Mouse (Mus musculus): ENCODE results near the gene Emc9. TPM values are rescaled to one million over a fixed set of nuclear protein-coding genes. Genes with fewer than 3 reads are reported as not detected.

The Emc9 gene
- polyA plus RNA-seq, 1 experiment, result 92.8 TPM

- DNase-seq, result no peak
- no peak overlapping the region for H3K4me3 ChIP-seq (replicated peaks; ENCODE audit: insufficient read depth, low read depth, low read length)
- no peaks in the 10 kb centered on the region for H3K27me3 ChIP-seq (ENCODE audit: control insufficient read depth, insufficient read depth, low read length)
- H3K4me1 ChIP-seq (ENCODE audit: control insufficient read depth, insufficient read depth, low read length), result no peaks in the 10 kb centered on the region
- WGBS, result 82% methylated on average over 3 of the region's 3 CpGs
- TF ChIP-seq CTCF (IDR thresholded peaks at IDR 0.05; ENCODE audit: borderline replicate concordance, insufficient read depth, low read depth, low read length) (no peak), POLR2A (IDR thresholded peaks at IDR 0.05; ENCODE audit: borderline replicate concordance, insufficient read depth, low read length) (no peak)
- H3K27ac ChIP-seq (ENCODE audit: insufficient read depth, low read length), result no peak overlapping the region
Observed at GRCm38 (mm10) chr14:55555788-55556187, 29.3 kb downstream of the Emc9 start.

DNA sequence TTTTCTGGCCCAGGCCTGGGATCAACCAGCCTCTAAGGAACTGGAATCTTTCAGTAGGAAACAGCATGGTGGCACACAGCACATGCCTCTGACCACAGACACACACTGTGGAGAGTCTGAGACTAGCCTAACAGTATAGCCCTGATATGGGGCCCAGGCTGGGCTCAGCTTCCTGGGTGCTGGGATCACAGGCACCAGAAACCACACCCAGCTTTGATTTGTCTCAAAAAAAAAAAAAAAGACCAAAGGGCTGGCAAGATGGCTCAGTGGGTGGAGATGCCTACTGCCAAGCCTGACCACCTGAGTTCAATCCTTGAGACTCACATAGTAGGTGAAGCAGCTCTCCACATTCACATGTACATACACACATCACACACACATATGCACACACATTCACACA, 30.5 kb downstream of the Emc9 start:
- DNase-seq, result no peak
- no peaks in the 10 kb centered on the region for H3K27me3 ChIP-seq (ENCODE audit: control insufficient read depth, insufficient read depth, low read length)
- H3K27ac ChIP-seq (ENCODE audit: insufficient read depth, low read length), result no peak overlapping the region
- no peak overlapping the region for H3K4me3 ChIP-seq (replicated peaks; ENCODE audit: insufficient read depth, low read depth, low read length)
- peaks cover 4% of the 10 kb centered on the region; the same call in 1 of the 2 replicates for H3K4me1 ChIP-seq (ENCODE audit: control insufficient read depth, insufficient read depth, low read length)
- TF ChIP-seq CTCF (IDR thresholded peaks at IDR 0.05; ENCODE audit: borderline replicate concordance, insufficient read depth, low read depth, low read length), result no peak

DNA sequence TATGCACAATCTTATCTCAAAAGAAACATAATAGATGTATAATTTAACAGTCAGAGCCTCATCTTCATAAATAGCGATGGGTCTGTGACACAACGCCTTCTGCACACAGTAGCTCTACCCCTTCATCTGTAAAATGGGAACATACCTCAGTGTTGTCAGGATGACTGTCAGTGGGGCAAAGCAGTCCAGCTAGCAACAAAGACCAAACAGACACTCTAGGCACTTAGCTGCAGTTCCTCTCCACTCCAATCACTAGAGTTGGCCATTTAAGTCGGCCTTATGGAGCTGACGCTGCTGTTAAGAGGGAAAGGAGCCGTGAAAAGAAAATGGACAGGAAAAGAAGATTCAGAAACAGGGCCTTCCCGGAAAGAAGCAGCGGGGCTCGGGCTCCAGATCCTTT, 33.3 kb downstream of the Emc9 start:
- no peak overlapping the region for H3K4me3 ChIP-seq (replicated peaks; ENCODE audit: insufficient read depth, low read depth, low read length)
- no peak for DNase-seq
- peaks cover 4% of the 10 kb centered on the region; the same call in 1 of the 2 replicates for H3K4me1 ChIP-seq (ENCODE audit: control insufficient read depth, insufficient read depth, low read length)
- TF ChIP-seq CTCF (IDR thresholded peaks at IDR 0.05; ENCODE audit: borderline replicate concordance, insufficient read depth, low read depth, low read length) (no peak), POLR2A (IDR thresholded peaks at IDR 0.05; ENCODE audit: borderline replicate concordance, insufficient read depth, low read length) (no peak)
- H3K27ac ChIP-seq (ENCODE audit: insufficient read depth, low read length), result no peak overlapping the region
- WGBS, result 88% methylated on average over 8 of the region's 8 CpGs
- no peaks in the 10 kb centered on the region for H3K27me3 ChIP-seq (ENCODE audit: control insufficient read depth, insufficient read depth, low read length)

- Histone ChIP-seq H3K27ac (ENCODE audit: insufficient read depth, low read length) (no peak overlapping the region), H3K4me3 (replicated peaks; ENCODE audit: insufficient read depth, low read depth, low read length) (no peak overlapping the region), H3K27me3 (ENCODE audit: control insufficient read depth, insufficient read depth, low read length) (no peaks in the 10 kb centered on the region), H3K4me1 (ENCODE audit: control insufficient read depth, insufficient read depth, low read length) (peaks cover 4% of the 10 kb centered on the region; the same call in 1 of the 2 replicates)
- no peak for DNase-seq
- 85% methylated on average over 5 of the region's 5 CpGs for WGBS
- TF ChIP-seq POLR2A (IDR thresholded peaks at IDR 0.05; ENCODE audit: borderline replicate concordance, insufficient read depth, low read length), result no peak
- no peak for TF ChIP-seq CTCF (IDR thresholded peaks at IDR 0.05; ENCODE audit: borderline replicate concordance, insufficient read depth, low read depth, low read length)
Observed at GRCm38 (mm10) chr14:55551347-55551746, 33.8 kb downstream of the Emc9 start.

- DNase-seq, result peak in 1 of 2 experiments; percentile 61
- no peaks in the 10 kb centered on the region for H3K27me3 ChIP-seq (ENCODE audit: control insufficient read depth, insufficient read depth, low read length)
- TF ChIP-seq POLR2A (IDR thresholded peaks at IDR 0.05; ENCODE audit: borderline replicate concordance, insufficient read depth, low read length), result no peak
- no peak for TF ChIP-seq CTCF (IDR thresholded peaks at IDR 0.05; ENCODE audit: borderline replicate concordance, insufficient read depth, low read depth, low read length)
- 17% methylated on average over 6 of the region's 6 CpGs for WGBS
- H3K4me1 ChIP-seq (ENCODE audit: control insufficient read depth, insufficient read depth, low read length), result peaks cover 4% of the 10 kb centered on the region; the same call in 1 of the 2 replicates
- no peak overlapping the region for H3K4me3 ChIP-seq (replicated peaks; ENCODE audit: insufficient read depth, low read depth, low read length)
- H3K27ac ChIP-seq (ENCODE audit: insufficient read depth, low read length), result no peak overlapping the region
Observed at GRCm38 (mm10) chr14:55550191-55550590, 34.9 kb downstream of the Emc9 start.

DNA sequence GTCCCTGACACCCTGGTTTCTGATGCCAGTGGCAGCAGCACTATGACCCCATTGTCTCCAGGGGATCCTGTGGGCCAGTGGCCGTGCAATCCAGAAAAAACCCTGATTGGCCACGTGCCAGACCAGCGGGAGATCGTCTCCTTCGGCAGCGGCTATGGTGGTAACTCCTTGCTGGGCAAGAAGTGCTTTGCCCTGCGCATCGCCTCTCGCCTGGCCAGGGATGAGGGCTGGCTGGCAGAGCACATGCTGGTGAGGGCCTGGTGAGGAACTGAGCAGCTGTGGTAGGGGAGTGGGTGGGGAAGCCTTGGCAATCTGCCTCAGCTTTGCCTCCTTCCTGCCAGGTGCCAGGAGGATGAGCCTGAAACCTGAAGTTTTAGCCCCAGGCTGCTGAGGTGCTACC, 40.8 kb downstream of the Emc9 start:
- WGBS, result 8% methylated on average over 9 of the region's 9 CpGs
- H3K4me1 ChIP-seq (ENCODE audit: control insufficient read depth, insufficient read depth, low read length), result peaks cover 21% of the 10 kb centered on the region
- no peaks in the 10 kb centered on the region for H3K27me3 ChIP-seq (ENCODE audit: control insufficient read depth, insufficient read depth, low read length)
- no peak overlapping the region for H3K4me3 ChIP-seq (replicated peaks; ENCODE audit: insufficient read depth, low read depth, low read length)
- no peak overlapping the region for H3K27ac ChIP-seq (ENCODE audit: insufficient read depth, low read length)
- TF ChIP-seq CTCF (IDR thresholded peaks at IDR 0.05; ENCODE audit: borderline replicate concordance, insufficient read depth, low read depth, low read length) (no peak), POLR2A (IDR thresholded peaks at IDR 0.05; ENCODE audit: borderline replicate concordance, insufficient read depth, low read length) (no peak)
- peak; percentile 44 to 58 for DNase-seq

DNA sequence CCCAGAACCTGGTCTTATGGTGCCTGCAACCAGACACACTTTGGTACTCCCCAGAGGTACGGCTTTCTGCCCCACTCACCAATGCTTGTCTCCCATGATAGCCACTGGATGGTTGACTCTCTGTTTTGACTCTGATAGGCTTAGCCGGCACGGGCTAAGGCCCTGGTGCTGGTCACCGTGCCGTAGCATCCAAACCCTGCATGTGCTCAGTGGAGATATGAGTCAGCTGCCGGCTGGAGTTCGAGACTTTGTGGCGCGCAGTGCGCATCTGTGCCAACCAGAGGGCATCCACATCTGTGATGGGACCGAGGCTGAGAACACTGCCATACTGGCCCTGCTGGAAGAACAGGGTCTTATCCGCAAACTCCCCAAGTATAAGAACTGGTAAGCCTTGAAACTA, 42.8 kb downstream of the Emc9 start:
- Histone ChIP-seq H3K27me3 (ENCODE audit: control insufficient read depth, insufficient read depth, low read length) (no peaks in the 10 kb centered on the region), H3K27ac (ENCODE audit: insufficient read depth, low read length) (no peak overlapping the region), H3K4me3 (replicated peaks; ENCODE audit: insufficient read depth, low read depth, low read length) (no peak overlapping the region), H3K4me1 (ENCODE audit: control insufficient read depth, insufficient read depth, low read length) (peaks cover 21% of the 10 kb centered on the region)
- 84% methylated on average over 12 of the region's 12 CpGs for WGBS
- no peak for DNase-seq
- no peak for TF ChIP-seq POLR2A (IDR thresholded peaks at IDR 0.05; ENCODE audit: borderline replicate concordance, insufficient read depth, low read length)
- TF ChIP-seq CTCF (IDR thresholded peaks at IDR 0.05; ENCODE audit: borderline replicate concordance, insufficient read depth, low read depth, low read length), result no peak

DNA sequence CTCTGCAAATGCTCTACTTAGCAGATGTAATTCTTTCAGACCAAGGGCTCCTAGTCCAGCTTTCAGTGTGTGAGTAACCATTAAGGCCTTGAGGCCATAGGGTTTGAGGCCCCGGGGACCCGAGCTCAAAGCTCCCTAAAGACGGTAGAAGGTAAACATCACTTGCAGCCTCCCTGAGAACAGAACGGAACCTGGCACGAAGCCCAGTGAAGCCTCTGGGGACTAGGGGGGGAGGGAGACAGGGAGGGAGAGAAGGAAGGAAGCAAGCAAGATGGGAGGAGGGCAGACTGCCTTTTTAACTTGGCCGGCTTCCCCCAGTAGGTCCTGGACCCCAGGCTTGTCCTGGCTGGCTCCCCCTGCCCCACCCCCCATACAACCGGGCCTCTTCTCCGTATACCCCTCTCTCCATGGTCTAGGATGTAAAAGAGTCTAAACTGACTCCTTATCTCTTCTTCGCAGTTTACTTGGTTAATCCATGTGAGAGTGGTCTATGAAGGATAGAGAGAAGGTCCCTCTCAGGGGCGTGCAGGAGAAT, 44.2 kb downstream of the Emc9 start:
- no peaks in the 10 kb centered on the region for H3K27me3 ChIP-seq (ENCODE audit: control insufficient read depth, insufficient read depth, low read length)
- DNase-seq, result peak; percentile 80 to 85
- peaks cover 21% of the 10 kb centered on the region for H3K4me1 ChIP-seq (ENCODE audit: control insufficient read depth, insufficient read depth, low read length)
- H3K27ac ChIP-seq (ENCODE audit: insufficient read depth, low read length), result peak overlapping the region; percentile 93
- TF ChIP-seq CTCF (IDR thresholded peaks at IDR 0.05; ENCODE audit: borderline replicate concordance, insufficient read depth, low read depth, low read length) (no peak), POLR2A (IDR thresholded peaks at IDR 0.05; ENCODE audit: borderline replicate concordance, insufficient read depth, low read length) (no peak)
- WGBS, result 2% methylated on average over 10 of the region's 10 CpGs
- H3K4me3 ChIP-seq (replicated peaks; ENCODE audit: insufficient read depth, low read depth, low read length), result peak overlapping the region; percentile 79

All from cerebellum, adult 2 months (tissue).